Mouse (Mus musculus): ENCODE results near the gene AW011738.

- TF ChIP-seq FLI1 (IDR thresholded peaks at IDR 0.05; ENCODE audit: low read length) (no peak), GATA1 (IDR thresholded peaks at IDR 0.05; ENCODE audit: borderline replicate concordance, low read length) (no peak)
These were observed 49.9 kb downstream of the AW011738 start for GRCm38 (mm10) chr4:156253043-156253442.
